In genomic region chr10:111570501-111571258, GRCm38 (mm10) we compare ENCODE assay signal across 23 mouse cellular contexts.
A peak's percentile ranks its signal among the peaks of the same experiment; 100 is the strongest.
DNase-seq lines count a peak whose midpoint lies in the region; ATAC-seq and TF ChIP-seq lines count a peak whose summit lies in the region.
"Had no signal": no experiment of that assay in that cellular context is flagged by ENCODE, and none has a peak within 500 bp of the region (broad histone marks: within the 10 kb centered on the region; RNA-seq: fewer than 3 reads in every experiment).

No protein-coding gene starts in this region.

- H3K27ac ChIP-seq in kidney, embryonic 15.5 days, result no peak overlapping the region
- no peak overlapping the region for H3K27ac ChIP-seq in MEL (ENCODE audit: control insufficient read depth, low read depth, low read length)
- H3K27ac ChIP-seq in midbrain, postnatal 0 days (ENCODE audit: low read depth, low read length), result no peak overlapping the region
- no peak overlapping the region for H3K27ac ChIP-seq in liver, embryonic 11.5 days (ENCODE audit: low read depth, low read length)
- H3K27ac ChIP-seq: embryonic facial prominence, embryonic 15.5 days; forebrain, embryonic 15.5 days; heart, embryonic 10.5 days; hindbrain, embryonic 12.5 days had no signal

- no peak overlapping the region for H3K4me3 ChIP-seq in kidney, embryonic 15.5 days (replicated peaks)
- H3K4me3 ChIP-seq in MEL (ENCODE audit: control insufficient read depth in 1 of 2, insufficient read depth in 1 of 2, low read depth in 2 of 2, low read length in 2 of 2) (no peak overlapping the region), myocyte (no peak overlapping the region)
- no peak overlapping the region for H3K4me3 ChIP-seq in midbrain, postnatal 0 days (ENCODE audit: low read depth, low read length)
- no peak overlapping the region for H3K4me3 ChIP-seq in liver, embryonic 11.5 days (ENCODE audit: low read depth, low read length)
- H3K4me3 ChIP-seq: embryonic facial prominence, embryonic 15.5 days; forebrain, embryonic 15.5 days; heart, embryonic 10.5 days; hindbrain, embryonic 12.5 days had no signal

- TF ChIP-seq EP300 in MEL (IDR thresholded peaks at IDR 0.05; ENCODE audit: low read depth in 1 of 2, low read length in 2 of 2), result no peak

- H3K4me2 ChIP-seq in kidney, embryonic 15.5 days, result no peak overlapping the region
- H3K4me2 ChIP-seq in myocyte (ENCODE audit: low read depth), result peak overlapping the region; percentile 52
- H3K4me2 ChIP-seq in midbrain, postnatal 0 days (ENCODE audit: low read depth, low read length, poor library complexity, severe bottlenecking), result no peak overlapping the region
- no peak overlapping the region for H3K4me2 ChIP-seq in liver, embryonic 11.5 days
- H3K4me2 ChIP-seq: embryonic facial prominence, embryonic 15.5 days; forebrain, embryonic 15.5 days; hindbrain, embryonic 12.5 days had no signal

- no peaks in the 10 kb centered on the region for H3K36me3 ChIP-seq in kidney, embryonic 15.5 days
- H3K36me3 ChIP-seq in MEL (ENCODE audit: control insufficient read depth in 1 of 2, insufficient read depth in 2 of 2, low read length in 2 of 2), result peaks cover 0 to 11% of the 10 kb centered on the region in 2 experiments; a peak in 2 of 4 replicates
- no peaks in the 10 kb centered on the region for H3K36me3 ChIP-seq in myocyte (ENCODE audit: control insufficient read depth, insufficient read depth)
- no peaks in the 10 kb centered on the region for H3K36me3 ChIP-seq in midbrain, postnatal 0 days (ENCODE audit: insufficient read depth, low read length)
- no peaks in the 10 kb centered on the region for H3K36me3 ChIP-seq in liver, embryonic 11.5 days (ENCODE audit: control insufficient read depth, insufficient read depth, low read length)
- H3K36me3 ChIP-seq: embryonic facial prominence, embryonic 15.5 days; forebrain, embryonic 15.5 days; heart, embryonic 10.5 days; hindbrain, embryonic 12.5 days had no signal

- H3K27me3 ChIP-seq in kidney, embryonic 15.5 days, result no peaks in the 10 kb centered on the region
- H3K27me3 ChIP-seq in MEL (ENCODE audit: control insufficient read depth in 1 of 2, insufficient read depth in 2 of 2, low read length in 2 of 2), result no peaks in the 10 kb centered on the region
- H3K27me3 ChIP-seq in myocyte (ENCODE audit: control insufficient read depth, insufficient read depth, insufficient read length), result no peaks in the 10 kb centered on the region
- no peaks in the 10 kb centered on the region for H3K27me3 ChIP-seq in midbrain, postnatal 0 days (ENCODE audit: insufficient read depth, low read length)
- no peaks in the 10 kb centered on the region for H3K27me3 ChIP-seq in liver, embryonic 11.5 days (replicated peaks; ENCODE audit: control insufficient read depth, insufficient read depth, low read length)
- H3K27me3 ChIP-seq: embryonic facial prominence, embryonic 15.5 days; forebrain, embryonic 15.5 days; hindbrain, embryonic 12.5 days had no signal

- ATAC-seq in kidney, embryonic 15.5 days (replicated peaks; ENCODE audit: low FRiP score), result peak; percentile 49; the same call in 1 of the 2 replicates
- no peak for ATAC-seq in midbrain, postnatal 0 days (ENCODE audit: low FRiP score)
- ATAC-seq in liver, embryonic 11.5 days (replicated peaks; ENCODE audit: low FRiP score), result no peak
- ATAC-seq: CD4-positive, CD25-positive, alpha-beta regulatory T cell, adult 4 months; forebrain, embryonic 15.5 days; hindbrain, embryonic 16.5 days; inflammation-experienced regulatory T-cells, adult 6 months; intestine, postnatal 0 days had no signal

- WGBS in kidney, embryonic 15.5 days, result 38% methylated on average over 7 of the region's 7 CpGs
- WGBS in midbrain, postnatal 0 days, result 75% methylated on average over 7 of the region's 7 CpGs
- 54% methylated on average over 7 of the region's 7 CpGs for WGBS in liver, embryonic 11.5 days

- TF ChIP-seq POLR2A in MEL (IDR thresholded peaks at IDR 0.05; ENCODE audit: control insufficient read depth in 1 of 2, insufficient read depth in 1 of 2, low read depth in 1 of 2, low read length in 2 of 2, poor library complexity in 1 of 2) (no peak), myocyte (IDR thresholded peaks at IDR 0.05; ENCODE audit: insufficient read length, low read depth) (no peak)

- H3K4me1 ChIP-seq in kidney, embryonic 15.5 days, result peaks cover 7% of the 10 kb centered on the region
- H3K4me1 ChIP-seq in MEL (ENCODE audit: control insufficient read depth in 1 of 2, insufficient read depth in 2 of 2, low read length in 2 of 2), result peaks cover 2 to 21% of the 10 kb centered on the region in 2 experiments; a peak in 3 of 4 replicates
- no peaks in the 10 kb centered on the region for H3K4me1 ChIP-seq in midbrain, postnatal 0 days (ENCODE audit: insufficient read depth, low read length)
- H3K4me1 ChIP-seq in liver, embryonic 11.5 days (replicated peaks; ENCODE audit: control insufficient read depth, insufficient read depth, low read length), result peaks cover 9% of the 10 kb centered on the region
- H3K4me1 ChIP-seq: hindbrain, embryonic 12.5 days had no signal

- no peak for DNase-seq in kidney, postnatal 4 days
- DNase-seq in MEL (ENCODE audit: low read depth, low spot score), result peak; percentile 55
- DNase-seq in R1 (ENCODE audit: low read depth, low spot score), result peak; percentile 74
- no peak for DNase-seq in midbrain, postnatal 0 days (ENCODE audit: low spot score)
- DNase-seq in lung, postnatal 4 days, result no peak
- no peak for DNase-seq in liver, embryonic 11.5 days (ENCODE audit: low spot score)
- DNase-seq: adrenal gland, postnatal 14 days; cerebellum, adult 2 months; embryo, embryonic 11 days; gastrocnemius, postnatal 36 days; heart, adult 11 months; heart, postnatal 10 days; heart, postnatal 4 days had no signal

- no peak overlapping the region for H3ac ChIP-seq in myocyte (ENCODE audit: control insufficient read depth, insufficient read length)

- H3K9ac ChIP-seq in kidney, embryonic 15.5 days, result no peak overlapping the region
- no peak overlapping the region for H3K9ac ChIP-seq in MEL (ENCODE audit: control insufficient read depth, low read depth, low read length, poor library complexity, severe bottlenecking)
- H3K9ac ChIP-seq in midbrain, postnatal 0 days (replicated peaks; ENCODE audit: low read length, poor library complexity, severe bottlenecking), result no peak overlapping the region
- no peak overlapping the region for H3K9ac ChIP-seq in liver, embryonic 11.5 days (ENCODE audit: low read depth, low read length)
- H3K9ac ChIP-seq: embryonic facial prominence, embryonic 15.5 days; forebrain, embryonic 15.5 days; hindbrain, embryonic 12.5 days had no signal

- no peaks in the 10 kb centered on the region for H3K79me2 ChIP-seq in MEL (ENCODE audit: control insufficient read depth, insufficient read depth, low read length, poor library complexity)
- no peaks in the 10 kb centered on the region for H3K79me2 ChIP-seq in myocyte (ENCODE audit: control insufficient read depth, insufficient read depth)

- TF ChIP-seq RAD21 in MEL (IDR thresholded peaks at IDR 0.05; ENCODE audit: low read depth, low read length), result no peak

- no peaks in the 10 kb centered on the region for H3K9me3 ChIP-seq in kidney, embryonic 15.5 days (replicated peaks)
- no peaks in the 10 kb centered on the region for H3K9me3 ChIP-seq in MEL (replicated peaks; ENCODE audit: insufficient read depth, low read length)
- no peaks in the 10 kb centered on the region for H3K9me3 ChIP-seq in midbrain, postnatal 0 days (ENCODE audit: low read length)
- H3K9me3 ChIP-seq in liver, embryonic 11.5 days (ENCODE audit: control insufficient read depth, low read length), result no peaks in the 10 kb centered on the region
- H3K9me3 ChIP-seq: embryonic facial prominence, embryonic 15.5 days; heart, embryonic 10.5 days; hindbrain, embryonic 12.5 days had no signal

- no peak for TF ChIP-seq CTCF in MEL (IDR thresholded peaks at IDR 0.05 in 2 of 3, conservative IDR thresholded peaks at IDR 0.05 in 1 of 3; ENCODE audit: control insufficient read depth in 1 of 3, insufficient read depth in 1 of 3, low read depth in 2 of 3, low read length in 3 of 3, poor library complexity in 1 of 3, severe bottlenecking in 1 of 3)
- TF ChIP-seq CTCF in midbrain, postnatal 0 days (IDR thresholded peaks at IDR 0.05), result no peak

TF ChIP-seq in MEL, 35 proteins besides CTCF, POLR2A, EP300 and RAD21 (continues in another document):
- no peak for TF ChIP-seq JUND (IDR thresholded peaks at IDR 0.05; ENCODE audit: low read depth, low read length)
- no peak for TF ChIP-seq HCFC1 (IDR thresholded peaks at IDR 0.05; ENCODE audit: low read depth, low read length)
- no peak for TF ChIP-seq TCF12 (IDR thresholded peaks at IDR 0.05; ENCODE audit: low read depth, low read length)
- TF ChIP-seq BHLHE40 (IDR thresholded peaks at IDR 0.05; ENCODE audit: borderline replicate concordance, low read depth, low read length), result no peak
- TF ChIP-seq ZKSCAN1 (IDR thresholded peaks at IDR 0.05; ENCODE audit: low read depth, low read length), result no peak
- no peak for TF ChIP-seq MAZ (IDR thresholded peaks at IDR 0.05; ENCODE audit: low read depth, low read length)
- TF ChIP-seq UBTF (IDR thresholded peaks at IDR 0.05; ENCODE audit: borderline replicate concordance, insufficient read depth, low read depth, low read length), result no peak
- TF ChIP-seq RCOR1 (IDR thresholded peaks at IDR 0.05; ENCODE audit: low read depth, low read length), result no peak
- TF ChIP-seq KAT2A (conservative IDR thresholded peaks at IDR 0.05; ENCODE audit: low read depth, low read length), result no peak
- no peak for TF ChIP-seq ZMIZ1 (IDR thresholded peaks at IDR 0.05; ENCODE audit: low read depth, low read length)
- no peak for TF ChIP-seq ZC3H11A (IDR thresholded peaks at IDR 0.05; ENCODE audit: low read depth, low read length)
- no peak for TF ChIP-seq MYB (IDR thresholded peaks at IDR 0.05; ENCODE audit: low read depth, low read length)

TF ChIP-seq in myocyte, 11 proteins besides CTCF, POLR2A, EP300 and RAD21:
- no peak for TF ChIP-seq MAX (IDR thresholded peaks at IDR 0.05; ENCODE audit: low read depth)
- no peak for TF ChIP-seq E2F4 (IDR thresholded peaks at IDR 0.05; ENCODE audit: insufficient read depth)
- no peak for TF ChIP-seq POLR2AphosphoS2 (IDR thresholded peaks at IDR 0.05; ENCODE audit: insufficient read length, low read depth)
- TF ChIP-seq MYOG (IDR thresholded peaks at IDR 0.05; ENCODE audit: control insufficient read depth in 1 of 3, insufficient read depth in 1 of 3, insufficient read length in 2 of 3, low read depth in 2 of 3), result no peak
- TF ChIP-seq SRF (IDR thresholded peaks at IDR 0.05; ENCODE audit: control insufficient read depth, insufficient read length, low read depth), result peak; percentile 65
TF ChIP-seq in myocyte: peak in this region for 1.

Comparison
In these comparisons a context has a peak if more than half of its experiments do, and no peak if none do; other contexts are left out.
1. DNase-seq: peak in MEL (single experiment) and R1 (single experiment); none in kidney, postnatal 4 days (0 of 2), midbrain, postnatal 0 days (single experiment), lung, postnatal 4 days (0 of 2) and liver, embryonic 11.5 days (single experiment).